Mouse (Mus musculus) midbrain, postnatal 0 days (tissue): ENCODE measurements at regions not wholly inside any gene's neighbourhood (a gene's known extent, or its start where the extent isn't known, plus 50 kb on each side); places are given as distances from the start of the nearest gene placed in this dataset.

Source experiments
- ATAC-seq: fragments of 200-750 bp; cut with Nextera tagmentation; 2 replicates; pipeline ENCODE4 v1.8.0; 2017; ENCODE audit warnings: moderate number of reproducible peaks, mild to moderate bottlenecking, moderate TSS enrichment, moderate library complexity; ENCODE audit not compliant: low FRiP score
- DNase-seq: peaks from one replicate; pipeline ENCODE4 v3.0.0-alpha.2; 2015; ENCODE audit warnings: low spot score
- H3K27ac ChIP-seq: fragments of 300-500 bp; sonication (generic); 2 replicates; pipeline ENCODE4 v1.5.1; 2014; ENCODE audit warnings: low read depth, mild to moderate bottlenecking, low read length, mixed read lengths
- H3K27me3 ChIP-seq: fragments of 300-500 bp; sonication (generic); 2 replicates; pipeline ENCODE4 v1.6.1; 2014; ENCODE audit warnings: low read length, control low read depth, mixed read lengths; ENCODE audit not compliant: insufficient read depth
- H3K36me3 ChIP-seq: fragments of 300-500 bp; sonication (generic); 2 replicates; pipeline ENCODE4 v1.6.1; 2014; ENCODE audit warnings: low read length, control low read depth, mixed read lengths; ENCODE audit not compliant: insufficient read depth
- H3K4me1 ChIP-seq: fragments of 300-500 bp; sonication (generic); 2 replicates; pipeline ENCODE4 v1.6.1; 2014; ENCODE audit warnings: mild to moderate bottlenecking, control low read depth, antibody characterized with exemption, low read length, mixed read lengths; ENCODE audit not compliant: insufficient read depth
- H3K4me2 ChIP-seq: fragments of 300-500 bp; sonication (generic); 2 replicates; pipeline ENCODE4 v1.6.1; 2014; ENCODE audit warnings: low read depth, mild to moderate bottlenecking, low read length, mixed read lengths; ENCODE audit not compliant: poor library complexity, severe bottlenecking
- H3K4me3 ChIP-seq: fragments of 300-500 bp; sonication (generic); 2 replicates; pipeline ENCODE4 v1.5.1; 2014; ENCODE audit warnings: low read depth, mild to moderate bottlenecking, low read length, moderate library complexity
- H3K9ac ChIP-seq: fragments of 300-500 bp; sonication (generic); replicated peaks from 2 replicates; pipeline ENCODE4 v1.6.1; 2014; ENCODE audit warnings: mild to moderate bottlenecking, low read length, moderate library complexity, mixed read lengths; ENCODE audit not compliant: poor library complexity, severe bottlenecking
- H3K9me3 ChIP-seq: fragments of 300-500 bp; sonication (generic); 2 replicates; pipeline ENCODE4 v1.6.1; 2016; ENCODE audit warnings: low read length, control low read depth
- CTCF ChIP-seq: IDR thresholded peaks from 2 replicates; pipeline ENCODE4 v1.5.1; 2016; ENCODE audit warnings: antibody characterized with exemption, mild to moderate bottlenecking
- WGBS: fragments of 180-500 bp; shearing (Covaris S2); extraction: QIAGEN DNeasy Blood & Tissue Kit; methylation state at CpG from one replicate; pipeline ENCODE4 v1.1.7; 2014; 5-methylcytosine and 5-hydroxymethylcytosine counted together

GRCm38 (mm10) chr14:90197791-90198190, 1726.6 kb upstream of the Pcdh20 start:
- Histone ChIP-seq H3K27ac (no peak overlapping the region), H3K9me3 (no peaks in the 10 kb centered on the region), H3K9ac (no peak overlapping the region), H3K4me3 (no peak overlapping the region), H3K27me3 (no peaks in the 10 kb centered on the region), H3K4me2 (no peak overlapping the region), H3K36me3 (no peaks in the 10 kb centered on the region), H3K4me1 (no peaks in the 10 kb centered on the region)
- WGBS: 93% methylated on average over 8 of the region's 8 CpGs
- DNase-seq (no peak), ATAC-seq (no peak)
- TF ChIP-seq CTCF: no peak

GRCm38 (mm10) chr14:90172729-90173128, 1701.5 kb upstream of the Pcdh20 start:
- no peaks in the 10 kb centered on the region for H3K9me3 ChIP-seq
- no peak overlapping the region for H3K4me2 ChIP-seq
- no peaks in the 10 kb centered on the region for H3K4me1 ChIP-seq
- H3K27ac ChIP-seq: no peak overlapping the region
- H3K9ac ChIP-seq: no peak overlapping the region
- H3K4me3 ChIP-seq: no peak overlapping the region
- TF ChIP-seq CTCF: no peak
- H3K27me3 ChIP-seq: no peaks in the 10 kb centered on the region
- 78% methylated on average over 3 of the region's 3 CpGs for whole genome bisulfite sequencing
- ATAC-seq (no peak), DNase-seq (no peak)
- no peaks in the 10 kb centered on the region for H3K36me3 ChIP-seq
